9 mouse cellular contexts compared by ENCODE assay signal in the genomic region with DNA sequence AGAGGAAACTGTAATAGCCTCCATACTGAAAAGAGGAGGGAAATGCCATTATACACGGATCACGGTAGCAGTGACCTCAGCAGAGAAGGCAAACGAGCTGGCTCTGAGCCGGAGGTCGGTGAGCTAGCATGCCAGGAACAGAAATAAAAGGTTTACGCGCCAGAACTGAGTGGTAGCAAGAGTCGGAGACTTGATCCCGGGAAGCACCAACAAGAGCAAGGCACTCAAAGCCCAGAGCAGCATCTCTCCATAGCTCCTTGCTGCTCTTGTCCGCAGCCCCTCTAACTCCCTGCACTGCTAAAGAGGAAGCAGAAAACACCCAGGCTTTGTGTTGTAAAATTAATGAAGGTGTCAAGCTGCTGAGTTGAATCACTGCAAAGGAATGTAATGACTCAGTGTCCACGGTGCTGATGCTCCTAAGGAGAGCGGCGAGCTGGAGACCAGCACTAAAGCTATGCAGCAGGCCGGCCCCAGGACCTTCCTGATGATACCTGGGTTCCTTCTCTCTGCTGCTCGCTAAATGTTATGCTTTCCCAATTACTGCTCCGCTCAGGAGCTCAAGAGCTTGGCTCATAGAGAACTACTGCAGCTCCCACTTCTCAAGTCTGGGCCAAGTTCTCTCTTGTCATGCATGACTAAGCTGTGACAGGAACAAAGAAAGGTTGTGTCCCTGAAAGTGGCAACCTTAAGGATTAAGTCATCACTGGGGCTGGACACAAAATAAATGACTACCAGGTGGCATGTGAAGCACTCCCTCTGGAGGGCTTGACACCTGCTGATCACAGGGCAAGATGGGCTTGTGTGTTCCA. TPM values are rescaled to one million over a fixed set of nuclear protein-coding genes. Genes with fewer than 3 reads are reported as not detected.
DNase-seq lines count a peak whose midpoint lies in the region; ATAC-seq lines count a peak whose summit lies in the region.
"Had no signal": no experiment of that assay in that cellular context is flagged by ENCODE, and none has a peak within 500 bp of the region (broad histone marks: within the 10 kb centered on the region; RNA-seq: fewer than 3 reads in every experiment).

No protein-coding gene starts in this region.

- intact Hi-C loops in heart, postnatal 36 days (cut with DNase I): loop anchor here (5.0 kb wide), 2 partner anchors 242 to 307 kb away; no protein-coding TSS in a partner anchor

- ATAC-seq in limb, embryonic 11.5 days (ENCODE audit: insufficient number of reproducible peaks, low FRiP score, low TSS enrichment, low read depth): no peak
- ATAC-seq in midbrain, embryonic 16.5 days: peak; percentile 71

- no peak overlapping the region; the same call in 1 of the 2 replicates for H3K9ac ChIP-seq in limb, embryonic 11.5 days (ENCODE audit: low read length)
- 0 out of 2 replicates have a peak overlapping the region, but pooled peaks have one; percentile 4 for H3K9ac ChIP-seq in midbrain, embryonic 16.5 days (ENCODE audit: low read depth, low read length)
- H3K9ac ChIP-seq: liver, embryonic 15.5 days had no signal

- H3K4me2 ChIP-seq in limb, embryonic 11.5 days (ENCODE audit: low read depth, severe bottlenecking): peak overlapping the region; percentile 5
- peak overlapping the region; percentile 32 for H3K4me2 ChIP-seq in midbrain, embryonic 16.5 days (ENCODE audit: low read length)
- H3K4me2 ChIP-seq: liver, embryonic 15.5 days had no signal

- no peaks in the 10 kb centered on the region for H3K27me3 ChIP-seq in limb, embryonic 11.5 days (ENCODE audit: control insufficient read depth, insufficient read depth, low read length)
- H3K27me3 ChIP-seq in midbrain, embryonic 16.5 days (ENCODE audit: control insufficient read depth, insufficient read depth, low read depth, low read length): no peaks in the 10 kb centered on the region

- no peak overlapping the region for H3K4me3 ChIP-seq in limb, embryonic 11.5 days (ENCODE audit: low read depth, low read length)
- no peak overlapping the region for H3K4me3 ChIP-seq in midbrain, embryonic 16.5 days (ENCODE audit: low read depth, low read length)
- H3K4me3 ChIP-seq: liver, embryonic 15.5 days had no signal

- H3K27ac ChIP-seq in limb, embryonic 11.5 days (replicated peaks; ENCODE audit: low read depth, low read length): peak overlapping the region; percentile 15; the same call in 1 of the 2 replicates
- H3K27ac ChIP-seq in midbrain, embryonic 16.5 days (ENCODE audit: low read length): peak overlapping the region; percentile 57; the same call in 1 of the 2 replicates
- H3K27ac ChIP-seq: liver, embryonic 15.5 days had no signal

- no peaks in the 10 kb centered on the region for H3K36me3 ChIP-seq in limb, embryonic 11.5 days (ENCODE audit: control insufficient read depth, insufficient read depth, low read length)
- no peaks in the 10 kb centered on the region for H3K36me3 ChIP-seq in midbrain, embryonic 16.5 days (ENCODE audit: control insufficient read depth, insufficient read depth, low read length)
- H3K36me3 ChIP-seq: liver, embryonic 15.5 days had no signal

- peak; percentile 32 to 33 for DNase-seq in cerebellum, adult 18-20 months
- DNase-seq in cerebellum, adult 8-10 months: no peak
- DNase-seq in embryo, embryonic 10 days (ENCODE audit: low spot score): peak; percentile 70
- peak; percentile 36 to 39 for DNase-seq in heart, postnatal 36 days
- DNase-seq in limb, embryonic 11.5 days (ENCODE audit: low spot score): peak; percentile 57
- no peak for DNase-seq in c-Kit-positive CD71-positive TER-119-positive erythroid progenitor cells, embryonic 14.5 days (ENCODE audit: low spot score)
- DNase-seq in gastrocnemius, postnatal 25 days: no peak

- peaks cover 37% of the 10 kb centered on the region for H3K4me1 ChIP-seq in limb, embryonic 11.5 days (ENCODE audit: control insufficient read depth, insufficient read depth, low read length)
- peaks cover 30% of the 10 kb centered on the region for H3K4me1 ChIP-seq in midbrain, embryonic 16.5 days (ENCODE audit: control insufficient read depth, insufficient read depth, low read length)

- H3K9me3 ChIP-seq in limb, embryonic 11.5 days (ENCODE audit: control insufficient read depth, low read length): no peaks in the 10 kb centered on the region
- H3K9me3 ChIP-seq in midbrain, embryonic 16.5 days (replicated peaks; ENCODE audit: control insufficient read depth, low read length, poor library complexity, severe bottlenecking): no peaks in the 10 kb centered on the region
- H3K9me3 ChIP-seq: liver, embryonic 15.5 days had no signal

- WGBS in limb, embryonic 11.5 days: 4% methylated on average over 16 of the region's 16 CpGs
- WGBS in midbrain, embryonic 16.5 days: 6% methylated on average over 16 of the region's 16 CpGs

RNA-seq across cellular contexts. Expression of a gene that starts 50.1 kb away (rescaled TPM):
- total RNA-seq in heart, postnatal 36 days (2021): 10 to 100 TPM; 21.5 to 23.5 TPM
- polyA plus RNA-seq in limb, embryonic 11.5 days (2014; fragmentation: Nextera tagmentation; extraction: Ambion mirVana): 41.1 and 41.6 TPM in 2 replicates
- polyA plus RNA-seq in midbrain, embryonic 16.5 days (2015; fragmentation: Nextera tagmentation; extraction: Ambion mirVana): 57.0 and 58.7 TPM in 2 replicates
- 10 to 100 TPM; 17.5 to 18.8 TPM for total RNA-seq in gastrocnemius, postnatal 25 days (2021)

RNA-seq across cellular contexts. Expression of a gene that starts 54.4 kb away (rescaled TPM):
- total RNA-seq in heart, postnatal 36 days (2021): 10 to 100 TPM; 35.6 to 41.7 TPM
- 25.7 and 28.6 TPM in 2 replicates for polyA plus RNA-seq in limb, embryonic 11.5 days (2014; fragmentation: Nextera tagmentation; extraction: Ambion mirVana)
- 22.8 and 23.3 TPM in 2 replicates for polyA plus RNA-seq in midbrain, embryonic 16.5 days (2015; fragmentation: Nextera tagmentation; extraction: Ambion mirVana)
- 10 to 100 TPM; 61.7 to 85.6 TPM for total RNA-seq in gastrocnemius, postnatal 25 days (2021)

Comparison
In these comparisons a context has a peak if more than half of its experiments do, and no peak if none do; other contexts are left out.
1. DNase-seq: peak in cerebellum, adult 18-20 months (2 of 2), embryo, embryonic 10 days (single experiment), heart, postnatal 36 days (2 of 2) and limb, embryonic 11.5 days (single experiment); none in cerebellum, adult 8-10 months (single experiment), c-Kit-positive CD71-positive TER-119-positive erythroid progenitor cells, embryonic 14.5 days (single experiment) and gastrocnemius, postnatal 25 days (single experiment).